Mouse (Mus musculus) heart, adult 18-20 months (tissue): ENCODE results near the gene Rdh7. TPM values are rescaled to one million over a fixed set of nuclear protein-coding genes. Genes with fewer than 3 reads are reported as not detected.
"Not testable (repeated sequence)": the region's sequence is repeated elsewhere in the genome, so short reads cannot be mapped to it uniquely, and the experiment has no call there.

Source experiments
- DNase-seq, 2 experiments: peaks; one replicate each; pipeline ENCODE4 v3.0.0; 2021 to 2022; ENCODE audit warnings: mixed read lengths in 1 of 2
- long read RNA-seq, 2 experiments: library from polyadenylated mRNA; stranded (forward); transcript quantifications; one replicate each; pipeline ENCODE4 v2.0.0; 2021
- total RNA-seq, 2 experiments: library from RNA; stranded (reverse); gene quantifications; 2 replicates each; pipeline ENCODE4 v1.2.3; 2021

The Rdh7 gene
- total RNA-seq = not detected
- long read RNA-seq, experiment 1 = 0 reads
- long read RNA-seq, experiment 2 = 0 reads

DNA sequence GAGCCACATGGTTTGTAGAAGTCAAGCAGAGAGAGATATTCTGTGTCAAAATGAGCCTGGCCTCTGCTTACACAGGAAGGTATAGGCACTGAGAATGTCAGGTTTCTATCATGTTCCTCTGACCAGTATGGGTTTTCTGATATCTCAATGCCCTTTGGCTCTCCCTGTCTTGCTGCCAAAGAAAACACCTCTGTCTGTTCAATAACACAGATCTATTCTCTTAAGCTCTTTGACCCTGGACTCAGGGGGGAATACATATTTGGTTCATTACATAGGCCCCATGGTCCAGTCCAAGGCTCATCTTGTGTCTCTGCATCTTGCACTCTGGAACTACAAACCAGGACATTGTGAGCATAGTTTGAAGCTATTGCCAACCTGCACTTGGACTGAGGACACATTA lies at the start of gene Rdh7:
Gene Rdh7, minus strand, starts transcription at position 213 of the 400 bp plus-strand sequence.
- DNase-seq = no peak

DNA sequence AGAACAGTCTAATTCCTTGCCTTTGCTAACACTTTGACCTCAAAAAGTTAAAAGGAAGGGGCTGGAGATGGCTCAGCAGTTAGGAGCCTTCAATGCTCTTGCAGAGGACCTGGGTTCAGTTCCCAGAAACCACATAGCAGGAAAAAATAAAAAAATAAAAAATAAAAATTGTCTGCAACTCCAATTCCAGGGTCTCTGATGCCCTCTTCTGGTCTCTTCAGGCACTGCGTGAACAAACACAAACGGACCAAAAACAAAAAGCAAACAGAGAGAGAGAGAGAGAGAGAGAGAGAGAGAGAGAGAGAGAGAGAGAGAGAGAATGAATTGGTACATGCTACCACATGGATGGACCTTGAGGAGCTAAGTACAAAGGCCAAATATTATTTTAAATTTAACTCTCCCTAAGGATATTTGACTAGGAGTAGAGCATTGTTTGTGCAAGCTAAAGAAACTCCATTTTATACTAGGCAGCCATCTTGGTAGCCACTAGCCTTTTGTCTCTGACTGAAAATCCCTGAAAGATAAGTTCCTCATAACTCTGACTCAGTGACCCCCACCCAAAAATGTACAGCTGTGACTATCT lies 48.9 kb upstream of the Rdh7 start:
- peak; percentile 62 to 89 for DNase-seq

DNA sequence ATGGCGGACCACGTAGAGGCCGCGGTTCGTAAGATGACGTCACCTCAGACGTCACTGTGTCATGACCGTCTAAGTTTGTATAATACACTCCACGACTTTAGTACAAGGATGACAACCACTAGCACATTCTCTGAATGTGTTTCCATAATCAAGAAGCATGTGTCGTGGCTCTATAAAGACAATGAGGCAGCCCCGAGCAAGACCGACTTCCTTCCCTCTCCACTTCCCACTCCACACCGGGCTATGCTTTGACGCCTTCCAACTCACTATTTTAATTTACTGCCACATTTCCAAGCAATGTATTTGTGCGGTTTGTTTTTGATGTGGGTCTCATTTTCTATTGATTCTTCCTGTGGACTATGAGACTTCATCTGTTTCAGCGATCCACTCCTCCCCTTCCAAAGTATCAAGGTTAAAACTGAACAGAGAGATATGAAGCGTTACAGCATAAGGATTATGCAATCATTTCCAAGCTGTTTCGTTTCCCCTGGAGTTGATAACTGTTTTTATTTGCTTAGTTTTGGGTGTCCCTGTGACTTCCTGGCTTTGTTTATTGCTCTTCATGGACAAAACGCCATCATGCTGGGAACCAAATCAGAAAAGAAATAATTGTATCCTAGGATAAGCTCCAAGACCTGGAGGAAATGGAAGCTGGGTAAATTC lies 48.3 kb upstream of the Rdh7 start:
- peak in 1 of 2 experiments; percentile 39 for DNase-seq

DNA sequence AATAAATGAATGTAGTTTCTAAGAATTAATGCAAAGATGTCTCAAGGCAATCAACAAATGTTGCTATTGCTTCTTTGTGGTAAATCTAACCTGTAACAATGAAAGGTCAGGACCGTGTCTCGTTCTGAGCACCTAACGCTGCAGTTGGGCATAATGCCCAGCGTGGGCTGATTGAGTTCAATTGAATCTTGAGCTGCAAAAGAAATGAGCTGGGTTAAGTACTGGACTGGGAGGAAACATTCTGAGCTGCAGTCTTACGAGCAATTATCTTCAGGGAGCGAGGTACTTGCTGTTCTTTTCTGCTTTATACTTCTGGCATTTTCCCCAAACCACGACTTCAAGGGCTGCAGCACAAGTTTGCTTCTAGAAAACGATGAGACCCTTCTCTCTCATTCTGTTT lies 47.7 kb upstream of the Rdh7 start:
- DNase-seq = no peak

DNA sequence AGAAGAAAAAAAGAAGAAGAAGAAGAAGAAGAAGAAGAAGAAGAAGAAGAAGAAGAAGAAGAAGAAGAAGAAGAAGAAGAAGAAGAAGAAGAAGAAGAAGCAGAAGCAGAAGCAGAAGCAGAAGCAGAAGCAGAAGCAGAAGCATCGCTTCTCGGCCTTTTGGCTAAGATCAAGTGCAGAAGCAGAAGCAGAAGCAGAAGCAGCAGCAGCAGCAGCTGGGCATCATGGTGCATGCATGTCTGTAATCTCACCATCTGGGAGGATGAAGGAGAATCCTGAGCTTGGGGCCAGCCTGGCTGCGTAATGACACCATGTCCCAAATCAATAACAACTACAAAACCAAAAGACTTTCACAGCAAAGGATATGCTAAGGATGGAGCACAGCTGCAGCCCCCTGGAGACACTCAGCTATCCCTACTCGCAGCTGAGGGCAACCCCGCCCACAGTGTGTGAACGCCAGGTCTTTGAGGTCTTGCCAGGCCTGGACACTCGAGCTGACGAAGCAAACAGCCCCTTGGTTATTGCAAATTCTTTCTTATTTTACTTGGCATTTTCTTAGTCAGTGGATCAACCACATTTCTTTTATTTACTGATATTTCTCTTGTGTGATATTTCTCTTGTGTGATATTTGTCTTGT lies 43.8 kb upstream of the Rdh7 start:
- DNase-seq = peak; percentile 33 to 44

DNA sequence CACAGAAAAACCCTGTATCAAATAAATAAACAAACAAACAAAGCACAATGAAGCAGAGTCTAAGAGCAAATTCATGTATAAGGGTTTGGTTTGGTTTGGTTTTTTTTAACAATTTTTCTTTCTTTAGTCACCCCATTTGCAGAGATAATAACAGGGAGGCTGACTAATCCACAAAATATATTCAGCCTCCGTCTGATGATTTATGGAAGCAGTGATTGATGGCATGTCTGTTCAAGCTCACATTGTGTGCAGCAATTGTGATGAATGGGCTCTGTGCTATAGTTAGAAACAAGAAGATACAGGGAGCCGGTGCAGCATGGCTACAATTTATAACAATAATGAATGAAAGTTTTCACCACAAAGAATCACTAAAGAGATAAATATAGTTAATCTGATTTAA lies 39.1 kb upstream of the Rdh7 start:
- DNase-seq = no peak

DNA sequence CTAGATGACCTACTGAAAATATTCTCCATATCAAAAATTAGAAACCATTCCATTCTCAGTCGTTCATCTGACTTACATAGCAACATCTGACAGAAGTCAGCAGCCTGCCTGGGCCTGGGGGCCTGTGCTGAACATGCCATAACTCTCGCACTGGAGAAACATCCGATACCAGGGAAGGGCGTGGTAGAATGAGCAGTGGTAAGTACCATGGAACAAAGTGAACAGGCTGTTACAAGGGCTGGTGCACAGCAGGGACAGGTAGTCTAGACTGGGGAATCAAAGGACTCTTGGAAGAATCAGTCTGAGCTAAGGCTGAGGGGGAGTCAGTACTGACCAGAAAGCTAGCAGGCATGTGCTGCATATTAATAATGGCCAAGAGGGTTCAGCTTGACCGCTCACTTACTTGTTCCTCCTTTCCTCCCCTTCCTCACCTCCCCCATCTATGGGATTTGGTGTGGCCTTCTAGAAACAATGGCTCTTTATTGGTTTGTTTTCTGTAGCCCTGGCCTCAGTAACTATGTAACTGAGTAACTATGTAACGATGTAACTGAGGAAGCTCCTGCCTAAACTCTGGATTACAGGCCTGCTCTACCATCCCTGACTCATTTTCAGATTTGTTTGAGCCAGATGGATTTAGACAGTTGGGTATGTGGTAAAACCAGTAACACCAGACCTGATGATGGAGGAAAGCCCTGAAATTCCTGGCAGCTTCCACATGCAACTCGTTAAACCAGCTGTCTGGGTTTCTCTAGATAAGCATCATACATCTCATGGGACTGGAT lies 36.2 kb upstream of the Rdh7 start:
- DNase-seq = no peak

DNA sequence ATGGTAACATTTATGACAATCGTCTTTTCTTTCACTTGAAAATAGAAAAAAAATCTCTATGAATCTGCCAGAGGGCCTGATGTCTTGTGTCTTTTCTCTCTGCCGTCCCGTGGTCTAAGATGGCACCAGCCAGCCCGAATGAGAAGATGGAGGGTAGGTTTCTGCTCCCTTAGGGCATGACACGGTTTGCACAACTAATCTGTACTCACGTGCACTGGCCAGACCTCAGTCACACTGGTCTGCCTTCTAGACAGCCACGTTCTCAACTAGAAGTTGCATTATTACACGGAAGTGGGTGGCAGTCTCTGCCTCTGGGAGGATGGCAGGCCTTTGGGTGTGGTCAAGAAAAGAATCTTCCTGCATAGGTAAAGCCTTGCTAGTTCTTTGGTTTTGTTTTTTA lies 34.4 kb upstream of the Rdh7 start:
- DNase-seq = no peak

DNA sequence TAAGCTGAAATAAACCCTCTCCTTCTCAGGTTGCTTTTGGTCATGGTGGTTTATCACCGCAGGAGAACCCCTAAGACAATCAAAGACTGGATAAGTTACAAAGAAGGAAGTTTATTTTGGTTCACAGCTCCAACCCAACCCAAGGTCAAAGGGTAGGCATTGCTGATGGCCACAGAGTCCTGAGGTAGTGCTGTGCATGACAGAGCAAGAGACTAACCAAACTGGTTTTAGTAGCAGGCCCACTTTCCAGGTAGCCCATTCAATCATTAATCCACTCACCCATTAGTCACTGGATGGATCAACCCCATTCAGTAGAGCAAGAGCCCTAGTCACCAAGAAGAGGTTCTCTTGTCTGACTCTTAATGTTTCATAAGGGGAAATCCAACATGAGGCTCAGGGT lies 33.6 kb upstream of the Rdh7 start:
- DNase-seq = no peak

DNA sequence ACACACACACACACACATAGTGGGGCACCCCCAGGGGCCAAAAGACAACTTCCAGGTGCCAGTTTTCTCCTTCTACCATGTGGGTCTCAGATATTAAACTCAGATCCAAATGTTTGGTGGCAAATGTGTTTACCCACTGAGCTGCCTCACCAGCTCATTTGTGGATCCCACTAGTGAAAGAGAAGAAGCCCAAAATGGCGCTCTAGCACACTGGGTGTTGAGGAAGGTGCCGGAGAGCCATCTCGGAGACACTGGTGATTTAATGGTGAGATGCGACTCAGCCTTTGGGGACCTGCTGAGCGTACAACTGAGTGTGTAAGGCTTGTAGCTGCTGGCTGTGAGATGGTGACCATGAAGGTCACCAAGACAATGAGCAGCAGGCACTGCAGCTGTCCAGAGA lies 29.0 kb upstream of the Rdh7 start:
- no peak for DNase-seq

DNA sequence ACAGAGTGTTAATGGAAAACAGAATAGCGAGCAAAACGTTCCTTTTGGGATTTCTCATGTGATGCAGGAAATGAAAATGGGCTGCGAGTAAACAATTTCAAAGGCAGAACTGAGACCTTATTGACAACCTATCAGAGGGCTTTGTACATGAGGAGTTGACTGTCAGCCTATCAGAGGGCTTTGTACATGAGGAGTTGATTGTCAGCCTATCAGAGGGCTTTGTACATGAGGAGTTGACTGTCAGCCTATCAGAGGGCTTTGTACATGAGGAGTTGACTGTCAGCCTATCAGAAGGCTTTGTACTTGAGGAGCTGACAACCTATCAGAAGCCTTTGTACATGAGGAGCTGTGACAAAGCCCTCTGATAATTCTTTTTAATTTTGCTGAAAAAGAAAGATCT lies 28.6 kb upstream of the Rdh7 start:
- not testable (repeated sequence) for DNase-seq

DNA sequence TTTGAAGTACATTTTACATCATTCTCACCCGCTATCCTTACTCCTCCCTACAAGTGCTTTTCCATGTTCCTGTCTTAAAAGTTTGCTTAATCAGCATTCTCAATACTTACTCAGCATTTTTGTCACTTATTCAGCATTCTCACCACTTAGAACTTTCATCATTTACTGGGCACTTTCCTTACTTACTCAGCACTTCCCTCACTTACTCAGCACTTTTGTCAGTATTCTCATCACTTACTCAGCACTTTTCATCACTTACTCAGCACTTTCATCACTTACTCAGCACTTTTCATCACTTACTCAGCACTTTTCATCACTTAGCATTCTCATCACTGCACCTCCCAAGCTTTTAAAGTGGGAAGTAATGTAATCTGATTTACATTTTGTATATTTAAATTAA lies 27.0 kb upstream of the Rdh7 start:
- no peak for DNase-seq

DNA sequence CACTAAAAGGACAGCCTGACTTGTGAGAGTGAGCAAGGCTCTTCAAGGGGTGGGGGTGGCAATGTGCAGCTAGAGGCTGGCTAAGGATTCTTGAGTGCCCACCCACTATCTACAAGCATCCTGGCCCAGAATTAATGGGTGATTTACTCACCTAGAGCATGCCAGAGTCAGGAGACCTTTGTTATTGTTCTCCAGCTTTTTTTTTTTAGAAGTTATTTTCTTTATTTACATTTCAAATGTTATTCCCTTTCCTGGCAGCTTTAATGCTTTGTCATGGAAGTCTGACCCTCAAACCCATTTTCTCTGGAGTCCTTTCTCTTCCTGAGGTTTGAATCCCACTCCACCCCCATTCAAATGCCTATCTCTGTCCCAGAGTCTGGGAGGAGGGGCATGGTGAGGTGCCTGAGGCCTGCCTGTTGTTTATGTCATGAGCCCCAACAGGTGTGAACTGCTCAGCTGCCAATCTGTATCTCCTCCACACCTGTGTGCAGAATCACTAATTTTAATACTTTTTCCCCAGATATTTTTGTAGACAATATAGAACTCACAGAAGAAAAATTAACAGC lies 18.9 kb upstream of the Rdh7 start:
- no peak for DNase-seq

DNA sequence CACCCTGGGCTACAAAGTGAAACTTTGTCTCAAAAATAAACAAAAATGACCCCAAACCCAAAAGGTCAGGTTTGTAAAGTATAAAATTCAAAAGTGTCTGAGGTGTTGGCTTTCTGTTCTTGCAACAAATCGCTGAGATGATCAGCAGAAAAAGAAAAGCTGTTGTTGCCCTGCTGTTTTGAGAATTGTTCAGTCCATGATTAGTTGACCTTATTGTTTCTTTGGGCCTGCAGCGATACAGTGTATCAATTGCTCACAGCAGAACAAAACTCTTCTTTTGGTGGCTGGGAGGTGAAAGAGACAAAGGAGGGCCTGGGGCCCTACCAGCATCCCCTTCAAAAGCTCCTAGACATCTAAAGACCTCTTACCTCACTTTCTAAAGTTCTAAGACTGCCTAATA lies 17.5 kb upstream of the Rdh7 start:
- DNase-seq = no peak

DNA sequence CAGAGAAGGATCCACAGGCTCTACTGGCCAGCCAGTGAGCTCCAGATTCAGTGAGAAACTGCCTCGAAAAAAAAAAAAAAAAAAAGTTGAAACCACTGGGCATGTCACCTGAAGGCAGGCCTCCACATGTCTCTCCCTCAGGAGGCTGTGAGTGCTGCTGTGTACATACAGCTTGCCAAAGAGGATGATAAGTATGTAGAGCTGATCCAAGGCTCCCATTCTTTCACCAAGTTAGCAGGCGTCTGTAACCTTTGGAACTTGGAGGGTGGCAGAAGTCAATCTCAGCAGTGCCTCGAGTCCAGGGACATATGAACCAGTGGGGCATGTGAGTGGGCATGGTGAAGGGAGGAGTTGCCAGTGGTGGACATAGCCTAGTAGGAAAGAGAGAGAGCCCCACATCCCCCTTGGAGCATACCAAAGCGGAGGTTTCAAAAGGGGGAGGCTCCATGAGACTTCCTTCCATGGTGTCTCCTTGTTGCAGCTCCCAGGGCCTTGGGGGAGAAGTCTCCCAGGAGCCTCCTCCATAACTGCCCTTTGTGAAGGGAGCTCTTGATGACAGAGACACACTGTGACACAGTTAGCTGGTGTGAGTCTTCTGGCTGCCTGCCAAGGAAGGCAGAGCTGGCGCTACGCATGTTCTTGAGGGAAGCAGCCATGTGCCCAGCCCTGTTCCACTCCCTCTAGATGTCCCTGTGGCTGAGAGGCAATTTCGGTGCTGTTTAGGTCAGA lies 16.3 kb upstream of the Rdh7 start:
- DNase-seq = peak; percentile 11 to 14

DNA sequence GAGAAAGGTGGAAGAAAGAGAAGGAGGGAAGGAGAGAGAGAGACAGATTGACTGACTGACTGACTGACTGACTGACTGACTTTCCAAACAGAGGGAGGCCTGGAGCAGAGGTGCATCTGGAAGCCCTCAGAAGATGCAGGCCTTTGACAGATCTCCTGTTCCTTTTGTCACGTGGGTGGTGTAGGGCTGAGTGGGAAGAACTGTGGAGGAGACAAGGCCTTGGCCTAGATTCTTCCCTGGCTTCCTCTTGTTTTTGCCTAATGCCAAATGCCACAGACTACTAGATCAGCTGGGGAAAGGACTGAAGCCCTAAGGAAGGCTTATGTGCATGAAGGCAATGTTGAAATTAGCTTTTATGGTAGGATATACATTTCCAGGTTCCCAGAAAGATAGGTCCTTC lies 14.5 kb upstream of the Rdh7 start:
- no peak for DNase-seq

DNA sequence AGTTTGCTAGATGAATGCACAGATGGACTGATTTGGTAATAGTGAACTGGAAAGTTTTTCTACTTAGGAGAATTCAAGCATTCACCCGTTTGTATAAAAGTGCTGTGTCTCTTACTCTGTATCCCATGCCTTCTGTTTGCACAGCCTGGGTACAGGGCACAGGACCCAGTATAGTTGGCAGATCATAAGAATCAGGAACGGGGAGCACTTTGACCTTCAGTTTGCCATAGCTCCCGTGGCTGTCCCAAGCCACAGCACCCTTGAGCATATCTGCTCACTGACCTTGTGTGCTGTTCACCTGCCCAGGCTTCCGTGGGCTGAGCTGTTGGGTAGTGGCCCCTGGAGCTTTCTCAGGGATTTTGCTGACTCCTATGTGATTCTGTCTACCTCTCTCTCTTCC lies 13.1 kb upstream of the Rdh7 start:
- no peak for DNase-seq

DNA sequence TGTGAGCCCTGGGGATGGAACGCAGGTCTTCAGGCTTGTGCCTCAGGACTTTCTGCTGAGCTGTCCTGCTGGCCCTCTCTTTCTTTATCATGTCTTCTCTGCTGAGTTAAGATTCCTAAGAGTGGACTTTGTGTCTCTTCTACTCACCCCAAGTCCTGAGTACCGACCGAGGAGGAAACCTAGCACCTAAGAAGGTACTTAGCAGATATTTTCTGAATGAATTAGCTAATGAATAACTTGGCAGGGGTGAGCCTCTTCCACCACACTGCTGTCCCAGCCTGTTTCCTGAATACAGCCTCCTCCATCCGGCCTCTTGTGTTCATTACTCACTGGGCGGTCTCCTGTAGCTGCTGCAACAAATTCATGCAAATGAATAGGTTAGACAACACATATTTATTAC lies 11.2 kb upstream of the Rdh7 start:
- no peak for DNase-seq

DNA sequence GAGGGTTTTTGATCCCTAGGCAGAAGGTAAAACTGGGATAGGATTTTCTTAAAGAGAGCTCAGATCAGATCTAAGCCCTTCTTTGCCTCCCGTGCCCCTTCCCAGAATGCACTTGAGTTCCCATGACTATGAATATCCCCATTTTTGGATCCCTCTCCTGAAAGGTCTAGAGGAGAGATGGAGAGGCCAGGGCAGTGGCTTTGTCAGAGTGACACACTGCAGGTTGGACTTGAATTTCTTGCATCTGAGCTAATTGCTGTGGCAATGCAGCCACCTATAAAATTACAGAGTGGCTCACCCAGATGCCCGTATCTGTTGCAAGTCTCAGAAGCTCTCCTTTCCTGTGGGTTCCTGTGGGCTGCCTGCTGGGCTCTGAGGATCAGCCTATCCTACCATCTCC lies 9.6 kb upstream of the Rdh7 start, which contains the start of gene Sdr9c7:
Gene Sdr9c7, plus strand, starts transcription at position 301 of the 400 bp plus-strand sequence.
- no peak for DNase-seq

DNA sequence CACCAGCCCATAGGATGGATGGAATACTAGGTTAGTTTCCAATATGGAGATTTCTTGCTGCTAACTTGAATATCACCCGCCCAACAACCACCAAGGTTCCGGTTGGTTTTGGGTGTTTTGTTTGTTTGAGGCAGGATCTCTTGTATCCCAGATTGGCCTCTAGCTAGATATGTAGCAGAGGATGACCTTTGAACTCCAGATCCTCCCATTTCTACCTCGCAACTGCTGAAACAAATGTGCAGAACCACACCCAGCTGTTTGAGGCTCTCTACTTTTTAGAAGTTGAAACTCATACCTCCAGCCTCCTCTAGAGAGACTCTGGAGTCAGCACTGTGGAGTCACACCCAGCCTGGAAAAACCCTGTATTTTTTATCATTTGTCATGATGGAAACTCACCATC lies 8.9 kb upstream of the Rdh7 start:
- no peak for DNase-seq

DNA sequence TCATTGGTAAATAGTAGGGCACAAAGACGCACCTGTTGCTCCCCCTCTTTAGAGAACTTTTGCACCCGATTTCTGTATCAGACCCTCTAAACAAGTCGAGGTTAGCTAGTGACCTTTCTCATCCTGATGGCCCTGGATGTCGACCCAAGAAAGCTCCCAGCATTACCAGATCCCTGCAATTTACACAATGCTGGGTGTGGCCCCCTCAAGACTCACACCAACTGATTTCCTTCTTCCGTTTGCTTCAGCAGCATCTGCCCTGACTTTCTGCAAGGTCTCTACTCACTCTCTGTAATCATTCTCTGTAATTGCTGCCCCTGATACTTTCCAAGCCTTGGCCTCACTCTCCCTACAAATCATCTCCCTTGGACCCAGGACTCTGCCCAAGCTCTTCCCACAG lies 8.1 kb upstream of the Rdh7 start:
- DNase-seq = no peak
